Mouse (Mus musculus) frontal cortex, adult 2 months (tissue): ENCODE measurements around the gene Tnni3. TPM values are rescaled to one million over a fixed set of nuclear protein-coding genes. Genes with fewer than 3 reads are reported as not detected.

Source experiments
- DNase-seq, 2 experiments: peaks; one replicate each; pipeline ENCODE4 v3.0.0; 2022; ENCODE audit warnings: low spot score in 1 of 2; ENCODE audit errors: extremely low spot score in 1 of 2
- polyA plus RNA-seq: library from polyadenylated mRNA; depleted of rRNA; stranded (reverse); fragments of >200 nt; gene quantifications from 2 replicates; pipeline ENCODE4 v1.2.3, GENCODE M21; 2012

Gene Tnni3
- polyA plus RNA-seq, 1 experiment, result 8.3 TPM

DNA sequence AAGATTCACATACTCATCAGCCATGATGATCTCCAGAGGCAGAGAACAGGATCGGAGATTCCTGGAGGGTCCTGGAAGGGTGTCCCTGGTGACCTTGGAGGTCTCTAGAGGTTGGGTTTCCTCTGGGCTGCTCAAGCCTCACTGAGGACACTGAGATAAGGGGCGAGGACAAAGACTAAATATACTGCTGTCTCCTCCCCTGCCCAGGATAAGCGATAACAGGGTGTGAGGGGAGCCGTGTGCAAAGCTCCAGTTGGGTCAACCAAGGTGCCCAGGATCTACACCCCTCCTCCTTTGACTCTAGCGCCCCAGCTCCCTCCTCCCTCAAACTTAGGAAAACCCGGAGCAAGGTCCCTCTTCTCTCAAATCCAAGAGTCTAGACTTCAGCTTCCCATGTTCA is 1.7 kb downstream of the Tnni3 start:
- DNase-seq, result no peak

DNA sequence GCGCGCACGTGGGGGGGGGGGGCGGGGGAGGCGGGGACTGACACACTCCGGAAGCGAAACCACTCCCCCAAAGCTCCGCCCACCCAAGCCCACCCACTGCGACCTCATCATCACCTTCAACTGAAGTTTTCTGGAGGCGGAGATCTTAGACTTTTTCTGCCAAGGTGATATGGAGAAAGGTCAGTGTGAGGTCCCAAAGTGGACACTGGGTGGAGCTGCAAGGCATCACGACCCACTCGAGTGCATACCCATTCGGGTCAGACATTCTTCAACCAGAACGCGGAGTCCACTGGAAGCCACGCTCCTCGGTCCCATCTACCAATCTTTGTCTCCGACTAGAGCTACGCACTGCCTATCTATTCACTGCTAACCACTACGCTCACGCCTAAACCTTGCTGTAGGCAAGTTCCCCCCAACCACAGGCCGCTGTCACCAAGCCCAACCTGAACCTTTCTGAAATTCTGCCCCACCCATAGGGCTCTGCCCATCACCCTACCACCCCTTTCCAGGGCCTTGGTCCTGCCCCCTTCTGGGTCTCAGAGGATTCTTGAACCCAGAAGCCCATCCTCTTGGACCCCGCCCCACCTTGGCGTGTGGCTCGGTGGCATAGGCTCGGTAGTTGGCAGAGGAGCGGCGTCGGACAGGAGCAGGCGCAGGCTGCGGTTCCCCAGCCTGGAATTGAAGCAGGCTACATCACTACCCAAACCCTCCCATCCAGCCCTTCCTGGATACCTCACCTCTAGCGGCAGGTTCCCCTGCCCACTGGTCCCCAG is 2.6 kb downstream of the Tnni3 start:
- no peak for DNase-seq

DNA sequence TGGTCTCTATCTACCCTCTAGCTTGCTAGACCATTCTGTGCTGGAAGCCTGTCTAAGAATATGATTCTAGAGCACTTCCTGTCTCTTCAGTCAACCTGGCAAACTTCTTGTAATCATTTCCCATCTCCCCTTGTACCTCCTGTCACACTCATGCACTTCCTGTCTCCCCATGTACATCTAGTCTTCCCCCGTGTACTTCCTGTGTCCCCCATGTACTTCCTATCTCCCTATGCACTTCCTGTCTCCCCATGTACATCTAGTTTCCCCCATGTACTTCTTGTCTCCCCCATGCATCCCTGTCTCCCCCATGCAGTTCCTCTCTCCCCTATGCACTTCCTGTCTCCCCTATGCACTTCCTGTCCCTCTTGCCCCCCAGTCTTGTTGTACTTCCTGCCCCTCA is 5.5 kb downstream of the Tnni3 start:
- no peak for DNase-seq

DNA sequence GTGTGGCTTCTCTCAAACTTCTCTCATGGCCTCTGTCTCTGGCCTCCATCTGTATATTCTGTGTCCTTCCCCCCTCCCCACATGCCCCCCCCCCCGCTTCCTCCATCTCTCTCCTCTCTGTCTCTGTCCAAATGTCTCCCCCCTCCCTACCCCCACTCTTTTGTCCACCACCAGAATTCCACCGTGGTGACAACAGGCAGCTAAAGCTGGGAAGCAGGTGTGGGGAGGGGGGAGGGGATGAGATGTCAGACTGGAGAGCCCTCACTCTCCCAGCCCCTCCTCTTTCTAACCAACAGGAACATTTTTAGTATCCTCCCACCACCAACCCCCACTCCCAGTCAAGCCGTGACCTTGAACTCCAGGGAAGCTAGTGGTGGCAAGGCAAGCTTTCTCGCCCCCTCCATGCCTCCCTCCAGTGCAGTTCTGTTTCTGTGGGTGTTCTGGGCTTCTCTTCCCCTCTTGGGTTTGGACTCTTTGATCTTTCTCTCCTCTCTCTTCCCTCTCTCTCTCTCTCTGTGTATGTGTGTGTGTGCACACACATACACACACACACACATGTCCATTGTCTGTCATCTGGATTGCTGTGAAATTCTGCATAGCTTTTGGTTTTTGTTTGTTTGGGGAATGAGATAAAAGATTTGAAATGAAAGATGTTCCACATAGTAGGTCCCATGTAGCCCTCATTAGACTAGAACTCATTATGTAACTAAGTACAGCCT is 7.5 kb downstream of the Tnni3 start, which contains the start of gene Tnnt1:
TSS of gene Tnnt1 (minus strand) at position 51 of the 719 bp plus-strand sequence.
- no peak for DNase-seq

DNA sequence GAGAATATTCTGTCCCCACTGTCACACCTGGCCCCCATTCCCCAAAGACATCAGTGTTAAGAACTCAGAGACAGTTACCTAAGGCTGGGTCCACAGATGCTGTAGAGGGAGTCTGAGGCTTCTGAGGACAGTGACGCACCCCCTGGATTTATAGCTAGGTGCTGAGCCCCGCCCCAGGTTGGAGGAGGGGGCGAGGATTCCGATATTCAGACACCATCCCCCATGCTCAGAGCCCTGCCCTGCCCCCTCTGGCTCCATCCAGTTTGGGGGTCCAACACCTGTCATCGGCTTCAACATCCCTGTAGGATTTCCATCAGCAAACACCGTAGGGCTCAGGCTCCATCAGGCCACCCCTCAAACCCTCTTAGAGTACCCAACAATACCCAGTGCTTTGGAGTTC is 8.2 kb downstream of the Tnni3 start:
- DNase-seq, result no peak

DNA sequence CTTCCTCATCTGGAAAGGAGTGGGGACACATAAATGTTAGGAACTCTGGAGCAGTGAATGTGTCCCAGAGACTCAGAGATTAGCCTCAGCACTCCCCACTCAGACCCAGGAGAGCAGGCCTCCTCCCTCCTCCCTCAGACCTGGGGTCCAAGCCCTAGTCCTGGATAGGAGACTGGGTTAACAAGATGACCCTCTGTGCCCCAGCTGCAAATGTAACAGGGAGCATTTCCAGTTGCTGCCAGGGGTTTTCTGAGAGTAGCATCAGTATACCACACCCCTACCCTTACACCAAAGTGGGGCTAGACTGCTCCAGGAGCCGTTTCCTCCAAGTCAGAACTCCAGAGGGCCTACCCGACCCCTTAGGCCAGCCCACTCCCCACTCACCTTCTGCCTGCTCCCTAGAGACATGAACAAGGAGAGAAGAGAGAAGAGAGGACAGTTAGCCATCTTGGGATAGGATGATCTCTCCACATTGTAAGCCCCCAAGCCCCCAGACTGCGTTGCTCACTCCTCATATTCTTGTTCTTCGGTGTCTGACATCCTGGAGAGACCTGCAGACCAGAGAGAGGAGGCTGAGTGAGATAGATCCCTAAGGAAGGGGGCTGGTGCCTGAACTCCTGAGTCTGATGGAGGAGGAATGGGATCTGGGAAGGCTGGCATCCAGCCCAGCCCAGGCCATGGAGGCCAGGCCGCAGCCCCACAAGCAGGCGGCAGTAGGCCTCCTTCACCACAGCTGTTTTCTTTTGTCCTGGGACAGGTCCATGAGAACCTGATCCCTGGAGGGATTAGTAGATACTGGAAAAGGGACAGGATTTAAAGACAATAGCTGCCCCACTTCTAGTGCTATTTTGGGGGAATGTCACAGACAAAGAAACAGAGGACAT is 10.0 kb downstream of the Tnni3 start:
- DNase-seq, result no peak

DNA sequence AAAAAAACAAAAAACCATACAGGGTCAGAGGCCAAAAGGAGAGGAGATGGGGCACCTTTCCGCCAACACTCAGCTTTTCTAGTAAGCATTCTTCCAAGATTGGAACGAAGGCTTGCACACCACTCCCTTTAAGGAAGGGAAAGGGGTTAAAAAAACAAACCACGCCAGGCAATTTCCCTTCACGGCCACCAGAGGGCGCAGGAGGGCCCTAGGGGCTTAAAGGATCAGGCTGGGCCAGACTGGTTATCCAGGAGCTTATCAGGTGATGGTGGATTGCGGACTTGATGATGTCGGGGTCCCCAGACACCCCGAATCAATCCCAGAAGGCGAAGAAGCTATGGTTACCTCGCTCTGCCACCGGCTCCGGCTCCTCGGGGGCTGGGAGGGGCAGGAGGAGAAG is 10.8 kb downstream of the Tnni3 start:
- DNase-seq, result peak in 1 of 2 experiments; percentile 51

DNA sequence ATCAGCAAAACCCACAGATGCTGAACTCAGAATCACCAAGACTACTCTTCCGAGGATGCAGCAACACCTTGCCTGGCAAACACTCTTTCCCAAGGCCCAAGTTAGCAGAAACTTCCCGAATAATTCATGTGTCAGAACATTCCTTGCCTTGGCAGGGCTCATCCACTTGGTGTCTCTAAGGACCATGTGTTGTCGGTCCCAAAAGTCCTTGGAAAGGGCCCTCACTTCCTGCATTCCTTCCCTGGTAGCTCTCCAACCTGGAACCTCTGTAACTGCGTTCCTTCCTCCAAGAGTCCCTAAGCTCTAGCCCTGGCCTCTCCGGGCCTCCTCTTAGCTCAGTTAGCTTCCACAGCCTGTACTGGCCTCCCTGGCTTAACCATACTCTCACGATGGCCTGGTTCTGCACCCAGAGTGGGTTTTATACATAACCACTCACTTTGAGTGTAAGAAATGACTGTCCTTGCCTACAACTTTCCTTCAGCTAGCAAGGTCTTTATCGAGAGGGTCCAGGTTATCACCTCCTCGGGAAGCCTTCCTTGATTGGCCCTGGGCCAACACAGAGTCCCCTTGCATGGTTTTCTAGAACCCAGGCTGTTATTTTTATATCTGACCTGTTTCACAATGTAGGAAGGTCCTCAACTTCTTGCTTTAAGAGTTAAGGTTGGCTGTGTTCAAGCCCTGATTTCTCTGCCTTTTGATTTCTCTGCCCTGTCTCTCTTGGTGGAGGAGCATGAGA is 12.4 kb downstream of the Tnni3 start:
- no peak for DNase-seq

DNA sequence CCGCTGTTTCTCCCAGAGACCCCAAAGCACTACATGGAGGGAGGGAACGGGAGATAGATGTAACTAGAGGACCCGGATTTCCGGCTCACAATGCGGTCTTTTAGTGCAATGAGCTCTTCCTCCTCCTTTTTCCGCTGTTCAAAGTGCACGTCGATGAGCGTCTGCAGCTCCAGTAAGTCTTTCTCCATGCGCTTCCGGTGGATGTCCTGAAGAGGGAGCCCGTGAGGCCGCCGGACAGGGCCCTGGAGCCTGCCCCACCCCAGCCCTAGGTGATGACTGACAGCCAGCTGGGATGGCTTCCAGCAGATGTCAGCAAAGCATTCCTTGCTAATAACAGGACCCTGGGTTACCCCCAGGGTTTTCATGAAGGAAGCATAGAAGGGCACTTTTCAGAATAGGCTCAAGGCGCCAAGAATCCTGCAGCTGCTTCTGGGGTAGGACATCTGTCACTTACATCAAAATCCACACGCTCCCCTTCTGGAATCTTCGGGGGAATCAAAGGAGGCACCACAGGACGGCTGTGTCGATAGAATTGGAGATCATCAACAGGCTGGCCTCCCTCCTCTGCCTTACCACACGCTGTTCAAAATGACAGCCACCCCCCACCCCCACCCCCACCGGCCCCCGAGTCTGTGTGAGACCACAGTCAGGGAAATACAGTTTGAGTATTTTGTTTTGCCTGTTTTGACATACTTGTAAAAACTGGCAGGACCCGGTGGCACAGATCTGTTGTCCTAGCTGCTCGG is 14.0 kb downstream of the Tnni3 start:
- DNase-seq, result peak in 1 of 2 experiments; percentile 71

DNA sequence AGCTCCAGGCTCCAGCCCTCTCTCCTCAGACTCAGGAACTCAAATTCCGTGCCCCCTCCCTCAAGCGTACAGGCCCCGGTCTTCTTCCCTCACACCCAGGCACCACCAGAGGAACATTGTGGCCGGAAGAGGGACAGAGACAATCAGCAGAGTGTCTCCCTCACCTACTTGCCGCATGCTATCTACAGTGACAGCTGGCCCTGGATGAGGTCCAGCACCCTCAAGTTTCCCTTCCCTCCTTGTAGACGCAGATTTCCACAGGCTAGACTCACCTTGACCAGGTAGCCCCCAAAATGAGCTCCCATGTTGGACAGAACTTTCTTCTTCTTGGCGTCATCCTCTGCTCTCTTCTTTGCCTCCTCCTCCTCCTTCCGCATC is 15.3 kb downstream of the Tnni3 start:
- no peak for DNase-seq

DNA sequence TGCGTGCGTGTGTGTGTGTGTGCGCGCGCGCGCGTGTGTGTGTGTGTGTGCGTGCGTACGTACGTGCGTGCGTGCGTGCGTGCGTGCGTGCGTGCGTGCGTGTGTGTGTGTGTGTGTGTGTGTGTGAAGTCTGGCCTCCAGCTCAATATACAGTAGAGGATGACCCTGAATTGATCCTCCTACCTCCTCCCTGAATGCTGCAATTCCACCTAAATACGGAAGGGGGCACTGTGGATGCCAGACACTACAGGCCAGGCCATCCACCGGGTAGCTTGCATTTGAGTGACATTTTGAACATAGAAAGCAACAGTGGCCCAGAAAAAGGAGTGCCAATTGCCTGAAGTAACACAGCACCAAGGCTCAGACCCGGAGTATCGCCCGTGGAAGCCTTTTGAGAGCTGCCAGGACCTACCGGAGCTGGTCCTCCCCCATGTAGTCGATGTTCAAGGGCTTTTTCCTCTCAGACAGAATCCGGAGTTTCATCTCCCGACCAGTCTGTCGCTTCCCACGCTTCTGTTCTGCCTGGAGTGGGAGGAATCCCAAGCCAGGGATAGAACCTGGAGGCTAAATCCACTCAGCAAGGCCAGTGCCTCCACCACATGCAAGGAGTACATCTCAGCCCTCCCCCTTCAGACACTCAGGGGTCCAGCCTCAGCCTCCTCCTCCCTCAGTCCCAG is 15.8 kb downstream of the Tnni3 start:
- peak; percentile 44 to 65 for DNase-seq

DNA sequence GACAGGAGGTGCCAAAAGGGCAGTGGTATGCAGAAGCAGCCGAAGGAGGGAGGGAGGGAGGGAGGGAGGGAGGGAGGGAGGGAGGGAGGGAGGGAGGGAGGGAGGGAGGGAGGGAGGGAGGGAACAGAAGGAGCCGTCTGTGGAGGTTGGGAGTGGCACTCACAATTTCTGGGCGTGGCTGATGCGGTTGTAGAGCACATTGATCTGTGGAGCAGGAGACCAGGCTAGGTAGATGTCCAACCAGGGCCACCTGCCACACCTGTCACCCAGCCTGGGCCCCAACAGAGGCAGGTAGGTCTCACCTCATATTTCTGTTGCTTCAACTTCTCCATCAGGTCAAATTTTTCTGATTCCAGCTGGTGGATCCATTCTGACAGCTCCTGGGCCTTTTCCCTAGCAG is 16.8 kb downstream of the Tnni3 start:
- DNase-seq, result no peak

DNA sequence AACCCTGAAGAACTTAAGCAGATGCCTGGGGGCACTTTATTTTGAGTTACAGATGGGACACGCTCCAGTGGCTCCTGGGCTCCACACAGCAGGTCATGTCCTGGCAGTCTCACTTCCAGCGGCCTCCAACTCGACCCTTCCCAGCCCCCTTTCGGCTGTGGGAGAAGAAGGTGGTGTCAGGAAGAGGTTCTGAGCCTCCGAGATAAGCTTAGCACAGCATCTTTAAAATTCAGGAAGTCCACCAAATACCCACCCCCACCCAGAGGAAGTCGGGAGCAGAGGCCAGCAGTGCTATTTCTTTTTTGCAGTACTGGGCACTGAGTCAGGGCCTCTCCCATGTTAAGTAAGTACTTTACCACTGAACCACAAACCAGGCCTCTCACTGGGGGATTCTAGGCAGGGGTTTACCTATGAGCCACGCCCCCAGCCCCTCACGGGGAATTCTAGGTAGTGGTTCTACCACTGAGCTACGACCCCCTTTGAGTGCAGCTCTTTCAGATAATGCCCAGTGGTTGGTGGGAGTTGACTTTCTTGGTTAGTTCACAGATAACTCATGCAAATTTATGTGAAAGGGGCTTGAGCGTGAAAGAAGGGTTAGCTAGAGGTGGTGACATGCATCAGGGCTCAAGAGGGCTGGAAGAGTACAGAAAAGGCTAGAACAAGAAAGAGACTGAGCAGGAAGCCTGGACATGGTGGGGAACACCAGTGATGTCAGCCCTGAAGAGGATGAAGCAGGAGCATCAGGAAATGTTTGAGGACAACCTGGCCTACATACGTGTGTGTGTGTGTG is 19.2 kb downstream of the Tnni3 start:
- DNase-seq, result no peak

DNA sequence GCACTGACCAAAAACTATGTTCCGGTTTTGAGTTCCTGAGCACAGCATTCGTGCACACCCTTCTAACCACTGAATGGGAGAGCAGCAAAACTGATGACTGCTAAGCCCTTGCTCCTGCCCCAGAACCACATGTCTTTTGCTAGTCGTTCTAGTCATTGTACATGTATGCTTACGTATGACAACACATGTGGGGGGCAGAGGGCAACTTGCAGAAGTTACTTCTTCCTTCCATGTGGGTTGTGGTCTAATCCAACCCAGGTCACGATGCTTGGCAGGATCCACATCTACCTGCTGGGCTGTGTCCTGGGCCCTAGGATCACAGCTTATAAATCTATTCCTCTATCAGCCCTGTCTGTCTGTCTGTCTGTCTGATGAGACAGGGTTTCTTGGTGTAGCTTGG is 20.2 kb downstream of the Tnni3 start:
- no peak for DNase-seq

DNA sequence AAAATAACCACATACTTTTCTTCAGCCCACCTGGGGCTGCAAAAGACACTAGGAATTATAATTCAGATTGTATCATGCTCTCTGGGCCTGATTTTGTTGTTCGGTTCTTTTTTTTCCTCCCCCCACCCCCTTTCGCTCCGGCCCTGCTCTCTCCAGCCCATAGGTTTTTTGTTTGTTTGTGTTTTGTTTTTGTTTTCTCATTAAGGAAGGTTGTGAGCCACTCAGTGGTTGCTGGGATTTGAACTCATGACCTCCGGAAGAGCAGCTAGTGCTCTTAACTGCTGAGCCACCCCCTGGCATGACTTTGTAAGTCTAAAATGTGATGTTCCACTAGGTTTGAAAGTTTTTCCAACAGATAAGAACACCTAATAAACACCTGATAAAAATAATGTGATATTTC is 20.9 kb downstream of the Tnni3 start:
- DNase-seq, result no peak

DNA sequence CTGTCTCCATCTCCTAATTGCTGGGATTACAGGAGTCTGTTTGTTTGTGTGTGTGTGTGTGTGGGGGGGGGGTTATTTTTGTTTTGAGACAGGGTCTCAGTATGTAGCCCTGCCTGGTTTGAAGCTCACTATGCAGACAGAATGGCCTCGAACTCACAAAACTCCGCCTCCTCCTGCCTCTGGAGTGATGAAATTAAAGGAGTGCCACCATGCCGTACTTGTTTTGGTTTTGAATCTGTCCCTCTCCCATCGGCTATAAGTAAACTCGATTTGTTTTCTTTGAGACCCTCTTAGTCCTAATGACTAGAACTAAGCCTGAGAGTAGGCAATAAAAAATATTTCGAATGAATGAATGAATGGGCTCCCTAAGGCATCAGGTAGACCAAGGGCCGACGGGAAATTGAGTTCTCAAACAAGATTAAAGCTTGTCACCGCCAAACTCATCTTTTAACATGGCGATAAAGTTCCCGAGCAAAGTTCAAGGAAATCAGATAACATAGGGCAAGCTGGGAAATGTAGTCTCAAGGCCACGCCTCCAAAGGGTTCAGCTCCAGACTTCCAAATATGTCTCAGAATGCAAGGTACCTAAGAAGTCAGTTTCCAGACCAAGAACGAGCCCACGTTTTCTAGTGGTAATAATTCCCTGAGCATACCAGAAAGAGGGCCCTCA is 21.5 kb downstream of the Tnni3 start:
- DNase-seq, result peak; percentile 85 to 87

DNA sequence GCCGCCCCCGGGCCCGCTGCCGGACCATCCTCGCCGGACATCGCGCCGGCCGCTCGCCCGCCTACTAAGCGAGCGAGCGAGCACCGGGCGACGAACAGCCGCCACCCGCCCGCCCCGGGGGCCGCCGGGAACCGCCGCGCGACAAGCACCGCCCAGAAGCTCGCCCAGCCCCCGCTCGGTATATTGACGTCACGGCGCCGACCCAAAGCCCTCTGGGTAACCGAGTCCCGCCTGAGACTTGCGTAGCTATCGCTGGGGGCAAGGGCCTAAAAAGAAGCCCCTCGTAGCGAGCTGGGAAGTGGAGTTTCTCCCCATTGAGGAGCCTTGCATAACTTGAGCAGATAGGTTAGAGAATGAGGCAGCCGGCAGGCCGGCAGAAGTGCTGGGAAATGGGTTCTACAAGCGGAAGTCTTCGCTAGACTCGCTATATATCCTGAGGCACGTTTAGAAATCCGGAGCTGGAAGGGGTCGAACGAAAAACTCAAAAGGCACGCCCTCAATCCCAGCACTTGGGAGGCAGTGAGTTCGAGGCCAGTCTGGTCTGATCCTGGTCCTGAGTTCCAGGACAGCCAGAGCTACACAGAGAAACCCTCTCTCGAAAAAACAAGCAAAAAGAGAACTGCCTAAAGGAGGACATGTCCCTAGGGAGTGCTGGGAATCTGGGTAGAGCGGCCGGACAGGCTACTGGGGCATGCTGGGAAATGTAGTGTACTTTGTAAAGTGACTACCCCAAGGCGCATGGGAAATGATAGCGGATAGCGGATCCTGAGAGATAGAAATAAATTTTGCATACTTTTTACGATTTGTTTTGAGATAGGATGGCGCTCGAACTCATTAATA is 22.3 kb downstream of the Tnni3 start, which contains the start of gene Ppp1r12c:
TSS of gene Ppp1r12c (minus strand) at position 123 of the 840 bp plus-strand sequence.
- peak; percentile 90 to 97 for DNase-seq
